Mouse (Mus musculus): ENCODE results near the gene Kcnj3.
"Not testable (repeated sequence)": the region's sequence is repeated elsewhere in the genome, so short reads cannot be mapped to it uniquely, and the experiment has no call there.

The Kcnj3 gene

GRCm38 (mm10) chr2:55435721-55436260, at the start of gene Kcnj3:
Gene Kcnj3 (plus strand): TSS chr2:55435970.
- peak; percentile 25 for DNase-seq (ENCODE audit: inconsistent ontology term)

- no peak for DNase-seq (ENCODE audit: inconsistent ontology term)
These were observed 45.3 kb upstream of the Kcnj3 start for GRCm38 (mm10) chr2:55390330-55390989.

- peak; percentile 46 for DNase-seq (ENCODE audit: inconsistent ontology term)
These were observed 30.5 kb upstream of the Kcnj3 start for GRCm38 (mm10) chr2:55405307-55405706.

GRCm38 (mm10) chr2:55427633-55428032, 8.1 kb upstream of the Kcnj3 start:
- DNase-seq (ENCODE audit: inconsistent ontology term): no peak

- no peak for DNase-seq (ENCODE audit: inconsistent ontology term)
These were observed 3.7 kb upstream of the Kcnj3 start for GRCm38 (mm10) chr2:55432104-55432503.

GRCm38 (mm10) chr2:55436261-55437006, 664 bp downstream of the Kcnj3 start:
- peak; percentile 28 for DNase-seq (ENCODE audit: inconsistent ontology term)

- no peak for DNase-seq (ENCODE audit: inconsistent ontology term)
These were observed 1.5 kb downstream of the Kcnj3 start for GRCm38 (mm10) chr2:55437007-55437949.

GRCm38 (mm10) chr2:55437977-55438376, 2.2 kb downstream of the Kcnj3 start:
- no peak for DNase-seq (ENCODE audit: inconsistent ontology term)

GRCm38 (mm10) chr2:55439211-55439610, 3.4 kb downstream of the Kcnj3 start:
- peak; percentile 46 for DNase-seq (ENCODE audit: inconsistent ontology term)

GRCm38 (mm10) chr2:55442006-55442405, 6.2 kb downstream of the Kcnj3 start:
- no peak for DNase-seq (ENCODE audit: inconsistent ontology term)

- no peak for DNase-seq (ENCODE audit: inconsistent ontology term)
These were observed 11.5 kb downstream of the Kcnj3 start for GRCm38 (mm10) chr2:55447298-55447697.

GRCm38 (mm10) chr2:55450774-55451173, 15.0 kb downstream of the Kcnj3 start:
- no peak for DNase-seq (ENCODE audit: inconsistent ontology term)

- DNase-seq (ENCODE audit: inconsistent ontology term): no peak
These were observed 23.4 kb downstream of the Kcnj3 start for GRCm38 (mm10) chr2:55459195-55459594.

GRCm38 (mm10) chr2:55469141-55469540, 33.4 kb downstream of the Kcnj3 start:
- peak; percentile 63 for DNase-seq (ENCODE audit: inconsistent ontology term)

GRCm38 (mm10) chr2:55470006-55470405, 34.2 kb downstream of the Kcnj3 start:
- no peak for DNase-seq (ENCODE audit: inconsistent ontology term)

GRCm38 (mm10) chr2:55479511-55479910, 43.7 kb downstream of the Kcnj3 start:
- no peak for DNase-seq (ENCODE audit: inconsistent ontology term)

GRCm38 (mm10) chr2:55479933-55480601, 44.3 kb downstream of the Kcnj3 start:
- no peak for DNase-seq (ENCODE audit: inconsistent ontology term)

GRCm38 (mm10) chr2:55480602-55480965, 44.8 kb downstream of the Kcnj3 start:
- DNase-seq (ENCODE audit: inconsistent ontology term): no peak

GRCm38 (mm10) chr2:55485500-55486129, 49.8 kb downstream of the Kcnj3 start:
- DNase-seq (ENCODE audit: inconsistent ontology term): not testable (repeated sequence)

- DNase-seq (ENCODE audit: inconsistent ontology term): no peak
These were observed 67.8 kb downstream of the Kcnj3 start for GRCm38 (mm10) chr2:55503390-55504176.
